Mouse (Mus musculus) spleen, adult 2 months (tissue): ENCODE results near the gene Ezh1. TPM values are rescaled to one million over a fixed set of nuclear protein-coding genes. Genes with fewer than 3 reads are reported as not detected.

Source experiments
- DNase-seq, 2 experiments: peaks; one replicate each; pipeline versions ENCODE4 v3.0.0 to v3.0.0-alpha.2; 2012 to 2021; ENCODE audit warnings: low spot score in 2 of 2, low read depth in 1 of 2
- H3K27ac ChIP-seq: fragments of 200-500 bp; 2 replicates; pipeline ENCODE4 v1.5.1; 2012; ENCODE audit warnings: low read length, inconsistent platforms; ENCODE audit not compliant: insufficient read depth
- H3K27me3 ChIP-seq: fragments of 200-500 bp; 2 replicates; pipeline ENCODE4 v1.6.1; 2012; ENCODE audit warnings: mild to moderate bottlenecking, moderate library complexity, low read length, inconsistent platforms; ENCODE audit not compliant: control insufficient read depth, insufficient read depth
- H3K36me3 ChIP-seq: fragments of 200-500 bp; 2 replicates; pipeline ENCODE4 v1.6.1; 2012; ENCODE audit warnings: mild to moderate bottlenecking, low read length, inconsistent platforms; ENCODE audit not compliant: control insufficient read depth, insufficient read depth
- H3K4me1 ChIP-seq: fragments of 200-500 bp; 2 replicates; pipeline ENCODE4 v1.6.1; 2011; ENCODE audit warnings: inconsistent platforms; ENCODE audit not compliant: control insufficient read depth, insufficient read depth, insufficient read length
- H3K4me3 ChIP-seq: fragments of 200-500 bp; 2 replicates; pipeline ENCODE4 v1.5.1; 2011; ENCODE audit warnings: mild to moderate bottlenecking, inconsistent platforms; ENCODE audit not compliant: insufficient read depth, insufficient read length; ENCODE audit errors: extremely low read depth
- CTCF ChIP-seq: fragments of 200-500 bp; IDR thresholded peaks from 2 replicates; pipeline ENCODE4 v1.5.1; 2011; ENCODE audit warnings: mild to moderate bottlenecking, inconsistent platforms; ENCODE audit not compliant: insufficient read depth, insufficient read length, insufficient replicate concordance; ENCODE audit errors: extremely low read depth
- POLR2A ChIP-seq: fragments of 200-500 bp; IDR thresholded peaks from 2 replicates; pipeline ENCODE4 v1.6.1; 2011; ENCODE audit warnings: low read depth, low read length, inconsistent platforms
- WGBS: fragments of 180-500 bp; shearing (Covaris S2); methylation state at CpG from one replicate; pipeline ENCODE4 v1.1.7; 2018; 5-methylcytosine and 5-hydroxymethylcytosine counted together
- polyA plus RNA-seq: library from polyadenylated mRNA; depleted of rRNA; stranded (reverse); fragments of >200 nt; gene quantifications from 2 replicates; pipeline ENCODE4 v1.2.3, GENCODE M21; 2012

Gene Ezh1
- polyA plus RNA-seq, 1 experiment = 30.9 TPM

- Histone ChIP-seq H3K27ac (no peak overlapping the region), H3K36me3 (no peaks in the 10 kb centered on the region), H3K4me1 (peaks cover 7% of the 10 kb centered on the region), H3K27me3 (no peaks in the 10 kb centered on the region), H3K4me3 (no peak overlapping the region)
- TF ChIP-seq CTCF = no peak
- TF ChIP-seq POLR2A = no peak
- WGBS = 57% methylated on average over 3 of the region's 3 CpGs
- DNase-seq = no peak
Observed at GRCm38 (mm10) chr11:101224337-101224736, 1.9 kb downstream of the Ezh1 start.

- Histone ChIP-seq H3K4me3 (no peak overlapping the region), H3K27me3 (no peaks in the 10 kb centered on the region), H3K36me3 (peaks cover 10% of the 10 kb centered on the region), H3K4me1 (peaks cover 7% of the 10 kb centered on the region), H3K27ac (peak overlapping the region; percentile 60; the same call in 1 of the 2 replicates)
- TF ChIP-seq POLR2A (no peak), CTCF (no peak)
- WGBS = 44% methylated on average over 8 of the region's 8 CpGs
- DNase-seq = no peak
Observed at GRCm38 (mm10) chr11:101221306-101221986, 4.8 kb downstream of the Ezh1 start.

GRCm38 (mm10) chr11:101220853-101221252 lies 5.4 kb downstream of the Ezh1 start:
- Histone ChIP-seq H3K4me1 (peaks cover 5% of the 10 kb centered on the region; the same call in 1 of the 2 replicates), H3K36me3 (peaks cover 11% of the 10 kb centered on the region), H3K27ac (no peak overlapping the region), H3K27me3 (no peaks in the 10 kb centered on the region), H3K4me3 (no peak overlapping the region)
- TF ChIP-seq POLR2A (no peak), CTCF (no peak)
- DNase-seq = no peak
- WGBS = 67% methylated on average over 2 of the region's 2 CpGs

GRCm38 (mm10) chr11:101218436-101219055 lies 7.7 kb downstream of the Ezh1 start:
- TF ChIP-seq CTCF = no peak
- TF ChIP-seq POLR2A = no peak
- H3K27me3 ChIP-seq = no peaks in the 10 kb centered on the region
- no peak for DNase-seq
- H3K27ac ChIP-seq = no peak overlapping the region
- peaks cover 27% of the 10 kb centered on the region for H3K36me3 ChIP-seq
- no peak overlapping the region for H3K4me3 ChIP-seq
- 63% methylated on average over 10 of the region's 10 CpGs for WGBS
- peaks cover 2% of the 10 kb centered on the region; the same call in 1 of the 2 replicates for H3K4me1 ChIP-seq

GRCm38 (mm10) chr11:101216936-101217335 lies 9.3 kb downstream of the Ezh1 start:
- Histone ChIP-seq H3K4me3 (no peak overlapping the region), H3K27me3 (no peaks in the 10 kb centered on the region), H3K4me1 (peaks cover 2% of the 10 kb centered on the region; the same call in 1 of the 2 replicates), H3K27ac (no peak overlapping the region), H3K36me3 (peaks cover 31% of the 10 kb centered on the region)
- DNase-seq = no peak
- WGBS = 92% methylated on average over 5 of the region's 5 CpGs
- no peak for TF ChIP-seq CTCF
- TF ChIP-seq POLR2A = no peak

GRCm38 (mm10) chr11:101211970-101212369 lies 14.3 kb downstream of the Ezh1 start:
- DNase-seq = peak in 1 of 2 experiments; percentile 55
- WGBS = 56% methylated on average over 3 of the region's 3 CpGs
- Histone ChIP-seq H3K27me3 (no peaks in the 10 kb centered on the region), H3K4me3 (no peak overlapping the region), H3K27ac (no peak overlapping the region), H3K4me1 (no peaks in the 10 kb centered on the region), H3K36me3 (peaks cover 40% of the 10 kb centered on the region)
- TF ChIP-seq POLR2A (no peak), CTCF (no peak)

- TF ChIP-seq CTCF (peak; percentile 59; the same call in 1 of the 2 replicates), POLR2A (no peak)
- Histone ChIP-seq H3K4me3 (no peak overlapping the region), H3K27me3 (no peaks in the 10 kb centered on the region), H3K4me1 (no peaks in the 10 kb centered on the region), H3K27ac (no peak overlapping the region), H3K36me3 (peaks cover 33% of the 10 kb centered on the region)
- no peak for DNase-seq
- WGBS = 31% methylated on average over 7 of the region's 7 CpGs
Observed at GRCm38 (mm10) chr11:101200986-101201385, 25.3 kb downstream of the Ezh1 start.
